Mouse (Mus musculus) MEL (cell line): ENCODE results near the gene Mag. TPM values are rescaled to one million over a fixed set of nuclear protein-coding genes. Genes with fewer than 3 reads are reported as not detected.

Experiments used
- DNase-seq: peaks from one replicate; pipeline ENCODE4 v3.0.0; 2011; ENCODE audit warnings: low read depth, low spot score
- H3K27ac ChIP-seq: 2 replicates; pipeline ENCODE4 v1.5.1; 2012; ENCODE audit warnings: low read depth, mild to moderate bottlenecking, control low read depth, low read length, moderate library complexity; ENCODE audit not compliant: control insufficient read depth
- H3K27me3 ChIP-seq, 2 experiments: fragments of 150-350 bp in 1 of 2; sonication (generic) in 1 of 2; 2 replicates each; pipeline ENCODE4 v1.6.1; 2012; ENCODE audit warnings: low read length in 2 of 2, mild to moderate bottlenecking in 2 of 2, improper control_type of control experiment in 1 of 2, moderate library complexity in 1 of 2; ENCODE audit not compliant: insufficient read depth in 2 of 2, control insufficient read depth in 1 of 2
- H3K36me3 ChIP-seq, 2 experiments: 2 replicates each; pipeline ENCODE4 v1.6.1; 2012 to 2014; ENCODE audit warnings: low read length in 2 of 2, improper control_type of control experiment in 1 of 2, inconsistent platforms in 1 of 2, mild to moderate bottlenecking in 1 of 2; ENCODE audit not compliant: insufficient read depth in 2 of 2, control insufficient read depth in 1 of 2
- H3K4me1 ChIP-seq, 2 experiments: fragments of 150-350 bp in 1 of 2; sonication (generic) in 1 of 2; 2 replicates each; pipeline ENCODE4 v1.6.1; 2012; ENCODE audit warnings: low read length in 2 of 2, improper control_type of control experiment in 1 of 2, mild to moderate bottlenecking in 1 of 2; ENCODE audit not compliant: insufficient read depth in 2 of 2, control insufficient read depth in 1 of 2
- H3K4me3 ChIP-seq, 2 experiments: fragments of 150-350 bp in 1 of 2; sonication (generic) in 1 of 2; 2 replicates each; pipeline ENCODE4 v1.5.1; 2012; ENCODE audit warnings: low read depth in 2 of 2, low read length in 2 of 2, mild to moderate bottlenecking in 2 of 2, moderate library complexity in 2 of 2, control low read depth in 1 of 2, improper control_type of control experiment in 1 of 2; ENCODE audit not compliant: control insufficient read depth in 1 of 2, insufficient read depth in 1 of 2
- H3K79me2 ChIP-seq: 2 replicates; pipeline ENCODE4 v1.6.1; 2012; ENCODE audit warnings: mild to moderate bottlenecking, low read length, moderate library complexity; ENCODE audit not compliant: control insufficient read depth, poor library complexity, insufficient read depth
- H3K9ac ChIP-seq: 2 replicates; pipeline ENCODE4 v1.6.1; 2012; ENCODE audit warnings: low read depth, mild to moderate bottlenecking, control low read depth, low read length, moderate library complexity; ENCODE audit not compliant: control insufficient read depth, poor library complexity, severe bottlenecking
- H3K9me3 ChIP-seq: fragments of 150-350 bp; sonication (generic); replicated peaks from 2 replicates; pipeline ENCODE4 v1.6.1; 2012; ENCODE audit warnings: mild to moderate bottlenecking, low read length, improper control_type of control experiment, moderate library complexity; ENCODE audit not compliant: insufficient read depth
- BHLHE40 ChIP-seq: IDR thresholded peaks from 2 replicates; pipeline ENCODE4 v1.6.1; 2012; ENCODE audit warnings: low read depth, mild to moderate bottlenecking, inconsistent platforms, low read length, improper control_type of control experiment, borderline replicate concordance
- CHD2 ChIP-seq: IDR thresholded peaks from 2 replicates; pipeline ENCODE4 v1.6.1; 2011; ENCODE audit warnings: low read length, improper control_type of control experiment
- CTCF ChIP-seq, 3 experiments: IDR thresholded peaks in 2 of 3; conservative IDR thresholded peaks in 1 of 3; 2 replicates each; pipeline ENCODE4 v1.5.1; 2011 to 2012; ENCODE audit warnings: low read length in 3 of 3, low read depth in 2 of 3, mild to moderate bottlenecking in 2 of 3, improper control_type of control experiment in 1 of 3, inconsistent platforms in 1 of 3, mixed read lengths in 1 of 3, moderate library complexity in 1 of 3; ENCODE audit not compliant: control insufficient read depth in 1 of 3, insufficient read depth in 1 of 3, poor library complexity in 1 of 3, severe bottlenecking in 1 of 3
- E2F4 ChIP-seq: IDR thresholded peaks from 2 replicates; pipeline ENCODE4 v1.6.1; 2011; ENCODE audit warnings: low read depth, low read length, improper control_type of control experiment, borderline replicate concordance
- EP300 ChIP-seq, 2 experiments: IDR thresholded peaks; 2 replicates each; pipeline ENCODE4 v1.6.1; 2011; ENCODE audit warnings: improper control_type of control experiment in 2 of 2, low read length in 2 of 2, low read depth in 1 of 2, mild to moderate bottlenecking in 1 of 2
- ETS1 ChIP-seq: IDR thresholded peaks from 2 replicates; pipeline ENCODE4 v1.6.1; 2012; ENCODE audit warnings: low read depth, mild to moderate bottlenecking, inconsistent platforms, low read length, improper control_type of control experiment, moderate library complexity
- GATA1 ChIP-seq: IDR thresholded peaks from 2 replicates; pipeline ENCODE4 v1.6.1; 2011; ENCODE audit warnings: low read depth, low read length, improper control_type of control experiment
- HCFC1 ChIP-seq: IDR thresholded peaks from 2 replicates; pipeline ENCODE4 v1.6.1; 2012; ENCODE audit warnings: low read depth, mild to moderate bottlenecking, inconsistent platforms, low read length, improper control_type of control experiment, moderate library complexity
- MAFK ChIP-seq: IDR thresholded peaks from 2 replicates; pipeline ENCODE4 v1.6.1; 2011; ENCODE audit warnings: low read depth, mild to moderate bottlenecking, low read length, improper control_type of control experiment, borderline replicate concordance
- MAX ChIP-seq: IDR thresholded peaks from 2 replicates; pipeline ENCODE4 v1.6.1; 2011; ENCODE audit warnings: low read length, improper control_type of control experiment
- MAZ ChIP-seq: IDR thresholded peaks from 2 replicates; pipeline ENCODE4 v1.6.1; 2012; ENCODE audit warnings: low read depth, mild to moderate bottlenecking, inconsistent platforms, low read length, improper control_type of control experiment
- NRF1 ChIP-seq: IDR thresholded peaks from 2 replicates; pipeline ENCODE4 v1.6.1; 2014; ENCODE audit warnings: low read depth, mild to moderate bottlenecking, inconsistent platforms, low read length, improper control_type of control experiment, moderate library complexity; ENCODE audit not compliant: poor library complexity, insufficient read depth, severe bottlenecking
- POLR2A ChIP-seq, 2 experiments: IDR thresholded peaks; 2 replicates each; pipeline ENCODE4 v1.6.1; 2011 to 2012; ENCODE audit warnings: low read length in 2 of 2, mild to moderate bottlenecking in 2 of 2, control low read depth in 1 of 2, improper control_type of control experiment in 1 of 2, low read depth in 1 of 2, moderate library complexity in 1 of 2; ENCODE audit not compliant: control insufficient read depth in 1 of 2, insufficient read depth in 1 of 2, poor library complexity in 1 of 2
- POLR2AphosphoS5 ChIP-seq: IDR thresholded peaks from 2 replicates; pipeline ENCODE4 v1.6.1; 2012; ENCODE audit warnings: low read depth, borderline replicate concordance, mild to moderate bottlenecking, inconsistent platforms, low read length, moderate library complexity, mixed read lengths
- RAD21 ChIP-seq: IDR thresholded peaks from 2 replicates; pipeline ENCODE4 v1.6.1; 2011; ENCODE audit warnings: mild to moderate bottlenecking, low read depth, low read length, improper control_type of control experiment
- SMC3 ChIP-seq: IDR thresholded peaks from 2 replicates; pipeline ENCODE4 v1.6.1; 2011; ENCODE audit warnings: low read depth, low read length, improper control_type of control experiment
- TAL1 ChIP-seq: IDR thresholded peaks from 2 replicates; pipeline ENCODE4 v1.6.1; 2012; ENCODE audit warnings: mild to moderate bottlenecking, inconsistent platforms, low read length, moderate library complexity, mixed read lengths
- UBTF ChIP-seq: IDR thresholded peaks from 2 replicates; pipeline ENCODE4 v1.6.1; 2012; ENCODE audit warnings: low read depth, mild to moderate bottlenecking, inconsistent platforms, low read length, improper control_type of control experiment, moderate library complexity, borderline replicate concordance; ENCODE audit not compliant: insufficient read depth
- USF1 ChIP-seq: IDR thresholded peaks from 2 replicates; pipeline ENCODE4 v1.6.1; 2014; ENCODE audit warnings: low read depth, mild to moderate bottlenecking, inconsistent platforms, low read length, improper control_type of control experiment, moderate library complexity
- USF2 ChIP-seq, 2 experiments: IDR thresholded peaks; 2 replicates each; pipeline ENCODE4 v1.6.1; 2011 to 2012; ENCODE audit warnings: improper control_type of control experiment in 2 of 2, low read length in 2 of 2, borderline replicate concordance in 1 of 2, inconsistent platforms in 1 of 2, low read depth in 1 of 2, mild to moderate bottlenecking in 1 of 2; ENCODE audit not compliant: insufficient read depth in 1 of 2
- ZC3H11A ChIP-seq: IDR thresholded peaks from 2 replicates; pipeline ENCODE4 v1.6.1; 2012; ENCODE audit warnings: low read depth, mild to moderate bottlenecking, inconsistent platforms, low read length, improper control_type of control experiment
- ZNF384 ChIP-seq: IDR thresholded peaks from 2 replicates; pipeline ENCODE4 v1.6.1; 2012; ENCODE audit warnings: low read depth, mild to moderate bottlenecking, inconsistent platforms, low read length, improper control_type of control experiment
- polyA plus RNA-seq, 2 experiments: library from polyadenylated mRNA; stranded (reverse) in 1 of 2; unstranded in 1 of 2; fragments of >175 nt in 1 of 2; fragments of >200 nt in 1 of 2; gene quantifications; 2 replicates each; pipeline versions ENCODE4 v1.2.1 to v1.2.4; 2012; ENCODE audit warnings: low replicate concordance in 2 of 2, low read depth in 1 of 2; ENCODE audit not compliant: insufficient read length in 2 of 2, insufficient read depth in 1 of 2, missing spikeins in 1 of 2
- total RNA-seq: library from RNA; depleted of rRNA; stranded (reverse); fragments of 300-350 nt; gene quantifications from 2 replicates; pipeline ENCODE4 v1.2.3, GENCODE M21; 2012

The Mag gene
- total and polyA plus RNA-seq, 3 experiments, result not detected

GRCm38 (mm10) chr7:30859635-30860402 lies 54.9 kb downstream of the Mag start:
- DNase-seq, result peak; percentile 77
- TF ChIP-seq ZNF384 (no peak), EP300 (IDR thresholded peaks at IDR 0.05; ENCODE audit: low read depth in 1 of 2, low read length in 2 of 2) (peak in 1 of 2 experiments; percentile 38; a peak in 1 of 4 replicates), CTCF (IDR thresholded peaks at IDR 0.05 in 2 of 3, conservative IDR thresholded peaks at IDR 0.05 in 1 of 3; ENCODE audit: control insufficient read depth in 1 of 3, insufficient read depth in 1 of 3, low read depth in 2 of 3, low read length in 3 of 3, poor library complexity in 1 of 3, severe bottlenecking in 1 of 3) (peak; percentile 75 to 90 (median 89)), UBTF (no peak), CHD2 (no peak), USF2 (IDR thresholded peaks at IDR 0.05; ENCODE audit: borderline replicate concordance in 1 of 2, insufficient read depth in 1 of 2, low read depth in 1 of 2, low read length in 2 of 2) (no peak), GATA1 (peak; percentile 56; the same call in 1 of the 2 replicates), RAD21 (peak; percentile 46), TAL1 (peak; percentile 33), BHLHE40 (no peak; the same call in 1 of the 2 replicates), HCFC1 (no peak), POLR2AphosphoS5 (no peak), SMC3 (peak; percentile 77), POLR2A (IDR thresholded peaks at IDR 0.05; ENCODE audit: control insufficient read depth in 1 of 2, insufficient read depth in 1 of 2, low read depth in 1 of 2, low read length in 2 of 2, poor library complexity in 1 of 2) (no peak), NRF1 (no peak), ZC3H11A (peak; percentile 44; the same call in 1 of the 2 replicates), USF1 (no peak), MAZ (0 out of 2 replicates have a peak, but pooled peaks have one; percentile 49), ETS1 (no peak)
- Histone ChIP-seq H3K27ac (no peak overlapping the region), H3K79me2 (no peaks in the 10 kb centered on the region), H3K9me3 (no peaks in the 10 kb centered on the region), H3K36me3 (no peaks in the 10 kb centered on the region), H3K9ac (no peak overlapping the region), H3K4me1 (peaks cover 0 to 5% of the 10 kb centered on the region in 2 experiments; a peak in 2 of 4 replicates), H3K27me3 (peaks cover 4 to 6% of the 10 kb centered on the region in 2 experiments; a peak in 3 of 4 replicates), H3K4me3 (no peak overlapping the region)

- H3K27ac ChIP-seq, result no peak overlapping the region
- DNase-seq, result peak; percentile 79
- no peak overlapping the region for H3K4me3 ChIP-seq
- no peak overlapping the region for H3K9ac ChIP-seq
- peaks cover 0 to 5% of the 10 kb centered on the region in 2 experiments; a peak in 2 of 4 replicates for H3K4me1 ChIP-seq
- H3K27me3 ChIP-seq, result peaks cover 4 to 8% of the 10 kb centered on the region in 2 experiments; a peak in 3 of 4 replicates
- no peaks in the 10 kb centered on the region for H3K79me2 ChIP-seq
- TF ChIP-seq MAZ (peak; percentile 40; the same call in 1 of the 2 replicates), SMC3 (peak; percentile 94), MAFK (no peak), E2F4 (no peak), CTCF (IDR thresholded peaks at IDR 0.05 in 2 of 3, conservative IDR thresholded peaks at IDR 0.05 in 1 of 3; ENCODE audit: control insufficient read depth in 1 of 3, insufficient read depth in 1 of 3, low read depth in 2 of 3, low read length in 3 of 3, poor library complexity in 1 of 3, severe bottlenecking in 1 of 3) (peak; percentile 80 to 95 (median 89)), POLR2AphosphoS5 (no peak), MAX (no peak), RAD21 (peak; percentile 87), ZC3H11A (peak; percentile 88)
- no peaks in the 10 kb centered on the region for H3K36me3 ChIP-seq
- H3K9me3 ChIP-seq, result no peaks in the 10 kb centered on the region
These were observed 55.4 kb downstream of the Mag start for GRCm38 (mm10) chr7:30859290-30859634.
